Mouse (Mus musculus) macrophage (primary cell): Measurements from ENCODE around the gene Qk. TPM values are rescaled to one million over a fixed set of nuclear protein-coding genes. Genes with fewer than 3 reads are reported as not detected.

Experiments used
- H3K27ac ChIP-seq: fragments of 350-480 bp; formaldehyde crosslinking; 2 replicates; pipeline ENCODE4 v1.9.0; 2021
- H3K36me3 ChIP-seq: fragments of 350-480 bp; formaldehyde crosslinking; 2 replicates; pipeline ENCODE4 v1.9.0; 2021; ENCODE audit errors: inconsistent target
- H3K4me3 ChIP-seq: fragments of 350-480 bp; formaldehyde crosslinking; 2 replicates; pipeline ENCODE4 v1.9.0; 2021; ENCODE audit errors: inconsistent target
- H3K79me2 ChIP-seq: fragments of 350-480 bp; formaldehyde crosslinking; 2 replicates; pipeline ENCODE4 v1.9.0; 2021; ENCODE audit errors: inconsistent target
- whole genome bisulfite sequencing: methylation state at CpG from one replicate; pipeline ENCODE4 v1.1.7; 2026; ENCODE audit warnings: inconsistent platforms; ENCODE audit not compliant: missing documents; 5-methylcytosine and 5-hydroxymethylcytosine counted together
- polyA plus RNA-seq: library from polyadenylated mRNA; stranded (reverse); fragments of 250-400 nt; gene quantifications from 3 replicates; pipeline ENCODE4 v1.2.4, GENCODE M21; 2018; ENCODE audit warnings: inconsistent platforms
- total RNA-seq, 78 experiments: library from RNA; depleted of rRNA; stranded (reverse); fragments of 250-400 nt; gene quantifications; 1 replicate in 9 of 78; 2 replicates in 24 of 78; 3 replicates in 43 of 78; 4 replicates in 2 of 78; pipeline ENCODE4 v1.2.4; 2018; ENCODE audit warnings: inconsistent platforms in 56 of 78

Qk gene
- total RNA-seq (2018; cell fraction: chromatin; rRNA removed): 100 to 1,000 TPM in 24 of 26 experiments, 10 to 100 TPM in 2; 75.0 to 266 (median 162) TPM
- 100 to 1,000 TPM; 125 to 281 (median 187) TPM for total RNA-seq (2018; cell fraction: cytosol; rRNA removed)
- total RNA-seq (2018; cell fraction: nucleus; rRNA removed): 100 to 1,000 TPM; 133 to 383 (median 214) TPM
- polyA plus RNA-seq: 115 to 166 TPM (median 122 TPM) in 3 replicates

GRCm38 (mm10) chr17:10319685-10320455, at the start of gene Qk:
Gene Qk, minus strand, starts transcription at chr17:10319854.
- 0% methylated on average over 74 of the region's 86 CpGs for WGBS
- peak within 1 kb of the TSS; percentile 62 for H3K4me3 ChIP-seq
- peak within 1 kb of the TSS; percentile 86 for H3K27ac ChIP-seq
- H3K79me2 ChIP-seq: peaks cover 79% of the 10 kb centered on the region
- H3K36me3 ChIP-seq: no peaks in the 10 kb centered on the region

- H3K36me3 ChIP-seq: no peaks in the 10 kb centered on the region
- H3K79me2 ChIP-seq: no peaks in the 10 kb centered on the region
- 32% methylated on average over 5 of the region's 5 CpGs for WGBS
- no peak overlapping the region for H3K4me3 ChIP-seq
- no peak overlapping the region for H3K27ac ChIP-seq
These were observed 47.4 kb upstream of the Qk start for GRCm38 (mm10) chr17:10367044-10367443.

GRCm38 (mm10) chr17:10366577-10366976, 46.9 kb upstream of the Qk start:
- Histone ChIP-seq H3K4me3 (no peak overlapping the region), H3K36me3 (no peaks in the 10 kb centered on the region), H3K79me2 (no peaks in the 10 kb centered on the region), H3K27ac (no peak overlapping the region)
- 91% methylated on average over 4 of the region's 4 CpGs for WGBS

DNA sequence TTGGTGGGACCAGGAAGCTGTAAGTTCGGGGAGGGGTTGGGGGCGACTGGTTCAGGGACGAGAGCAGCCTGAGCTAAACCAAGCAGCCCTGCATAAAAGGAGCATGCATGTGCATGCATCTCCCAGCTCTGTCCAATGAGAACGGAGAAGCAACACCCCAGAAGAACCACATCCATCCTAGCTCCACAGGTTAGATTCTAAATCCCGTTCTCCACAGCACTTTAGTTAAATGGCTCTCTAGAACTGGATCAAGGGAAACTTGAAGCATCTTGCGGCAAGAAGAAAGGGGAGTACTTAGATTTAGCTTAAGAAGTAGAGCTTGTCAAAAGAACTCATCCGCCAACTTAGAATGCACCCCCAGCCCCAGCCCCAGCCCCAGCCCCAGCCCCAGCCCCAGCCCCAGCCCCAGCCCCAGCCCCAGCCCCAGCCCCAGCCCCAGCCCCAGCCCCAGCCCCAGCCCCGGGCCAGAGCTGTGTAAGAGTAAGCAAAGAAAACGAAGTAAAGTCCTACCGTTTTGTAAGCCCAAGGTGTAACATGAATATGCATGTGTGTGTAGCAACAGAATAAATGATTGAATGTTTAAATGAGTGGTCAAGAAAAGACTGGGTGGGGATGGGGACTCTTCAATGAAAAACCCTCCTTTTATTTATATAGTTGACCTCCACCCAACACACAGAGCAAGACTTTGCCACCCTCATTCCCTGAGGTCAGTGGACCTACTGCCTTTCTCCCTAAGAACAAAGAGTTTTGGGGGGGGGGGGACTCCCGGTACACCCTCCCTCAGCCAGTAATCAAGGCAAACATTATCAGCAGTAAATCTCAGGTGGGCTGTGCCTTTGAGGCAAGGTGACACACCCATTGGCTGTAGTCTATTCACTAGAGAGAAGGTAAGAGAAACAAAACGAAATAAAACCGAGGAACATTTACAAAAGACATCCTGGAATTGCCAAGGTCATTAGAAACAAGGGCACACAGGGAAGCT, 46.1 kb upstream of the Qk start:
- H3K36me3 ChIP-seq: no peaks in the 10 kb centered on the region
- H3K79me2 ChIP-seq: no peaks in the 10 kb centered on the region
- WGBS: 96% methylated on average over 12 of the region's 13 CpGs
- H3K27ac ChIP-seq: no peak overlapping the region
- H3K4me3 ChIP-seq: no peak overlapping the region

- H3K4me3 ChIP-seq: no peak overlapping the region
- no peaks in the 10 kb centered on the region for H3K36me3 ChIP-seq
- no peak overlapping the region for H3K27ac ChIP-seq
- no peaks in the 10 kb centered on the region for H3K79me2 ChIP-seq
- WGBS: 100% methylated on average over 3 of the region's 3 CpGs
These were observed 43.5 kb upstream of the Qk start for GRCm38 (mm10) chr17:10363151-10363550.

DNA sequence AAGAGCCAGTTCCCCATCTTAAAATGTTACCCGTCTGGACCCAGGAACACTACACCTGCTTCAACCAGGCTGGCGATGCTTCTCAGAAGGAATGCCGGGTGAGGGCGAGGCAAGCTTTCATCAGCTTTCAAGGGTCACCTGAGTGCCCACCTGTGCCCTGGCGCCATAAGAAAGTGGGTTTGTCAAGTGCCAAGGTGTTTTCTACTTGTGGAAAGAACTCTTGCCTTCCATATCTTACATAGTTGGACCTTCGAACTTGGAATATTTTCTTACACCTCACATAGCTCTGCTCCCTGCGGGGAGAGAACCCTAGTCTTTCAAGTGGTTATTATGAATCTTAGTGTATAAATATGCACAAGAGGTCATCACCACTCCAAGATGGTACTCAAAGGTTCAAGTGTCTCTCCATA, 42.2 kb upstream of the Qk start:
- H3K79me2 ChIP-seq: no peaks in the 10 kb centered on the region
- H3K27ac ChIP-seq: no peak overlapping the region
- H3K36me3 ChIP-seq: no peaks in the 10 kb centered on the region
- H3K4me3 ChIP-seq: no peak overlapping the region
- WGBS: 100% methylated on average over 7 of the region's 7 CpGs

DNA sequence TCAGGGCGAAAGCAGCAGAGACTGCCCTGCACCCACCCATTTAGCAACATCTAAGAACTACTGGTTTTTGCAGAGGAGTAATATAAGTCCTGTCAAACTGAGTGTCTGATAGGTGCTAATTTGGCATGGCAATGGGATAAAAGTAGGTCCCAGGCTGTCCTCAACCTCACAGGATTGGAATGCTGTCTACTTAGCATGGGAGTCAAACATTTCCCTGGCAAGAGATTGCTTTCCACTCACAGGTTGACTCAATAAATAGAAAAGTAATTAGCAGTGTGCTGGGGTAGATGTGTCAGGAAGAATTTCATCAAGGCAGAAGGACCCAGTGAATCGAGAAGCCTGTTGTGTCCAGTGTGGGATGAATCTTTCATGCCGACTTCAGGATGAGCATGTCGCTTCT, 41.1 kb upstream of the Qk start:
- H3K27ac ChIP-seq: peak overlapping the region; percentile 95
- H3K36me3 ChIP-seq: no peaks in the 10 kb centered on the region
- H3K79me2 ChIP-seq: no peaks in the 10 kb centered on the region
- H3K4me3 ChIP-seq: no peak overlapping the region
- WGBS: 87% methylated on average over 4 of the region's 4 CpGs

DNA sequence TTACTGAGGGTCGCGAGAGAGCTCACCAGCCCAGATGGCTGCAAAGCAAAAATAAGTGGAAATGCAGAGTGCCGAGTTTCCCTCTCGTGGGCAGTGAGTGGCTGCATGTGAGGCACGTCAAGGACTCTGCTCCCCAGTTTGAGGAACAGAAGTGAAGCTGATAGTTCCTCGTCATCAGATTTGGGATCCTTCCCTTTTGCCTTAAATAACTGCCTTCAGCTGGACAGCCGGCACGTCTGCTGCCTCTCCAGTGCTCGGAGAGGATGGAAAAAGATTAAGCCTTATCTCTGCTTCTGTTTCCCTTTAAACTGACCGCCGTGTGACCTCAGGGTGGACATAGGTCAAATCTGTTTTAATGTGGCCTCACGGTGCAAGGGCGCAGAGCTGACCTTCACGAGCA, 39.8 kb upstream of the Qk start:
- Histone ChIP-seq H3K4me3 (no peak overlapping the region), H3K27ac (peak overlapping the region; percentile 95), H3K79me2 (no peaks in the 10 kb centered on the region), H3K36me3 (no peaks in the 10 kb centered on the region)
- 36% methylated on average over 14 of the region's 14 CpGs for WGBS

DNA sequence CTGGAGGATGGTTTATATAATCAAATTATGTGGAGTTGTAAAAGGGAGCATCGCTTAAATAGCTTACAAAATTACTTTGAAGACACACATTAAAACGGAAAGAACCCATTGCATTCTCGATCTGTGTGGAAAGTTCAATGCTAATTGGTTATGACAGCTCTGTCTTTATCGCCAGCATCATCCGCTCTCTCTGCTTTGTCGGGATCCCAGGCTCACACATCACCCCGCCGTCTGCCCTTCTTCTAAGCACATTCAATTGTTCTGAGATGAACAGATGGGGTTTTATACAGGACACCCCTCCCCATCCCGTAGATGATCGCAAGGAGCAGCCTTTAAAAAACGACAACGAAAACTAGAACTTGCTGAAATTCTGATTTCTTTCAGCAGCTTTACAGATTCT, 37.7 kb upstream of the Qk start:
- WGBS: 95% methylated on average over 12 of the region's 12 CpGs
- H3K79me2 ChIP-seq: no peaks in the 10 kb centered on the region
- H3K27ac ChIP-seq: no peak overlapping the region
- no peak overlapping the region for H3K4me3 ChIP-seq
- no peaks in the 10 kb centered on the region for H3K36me3 ChIP-seq

DNA sequence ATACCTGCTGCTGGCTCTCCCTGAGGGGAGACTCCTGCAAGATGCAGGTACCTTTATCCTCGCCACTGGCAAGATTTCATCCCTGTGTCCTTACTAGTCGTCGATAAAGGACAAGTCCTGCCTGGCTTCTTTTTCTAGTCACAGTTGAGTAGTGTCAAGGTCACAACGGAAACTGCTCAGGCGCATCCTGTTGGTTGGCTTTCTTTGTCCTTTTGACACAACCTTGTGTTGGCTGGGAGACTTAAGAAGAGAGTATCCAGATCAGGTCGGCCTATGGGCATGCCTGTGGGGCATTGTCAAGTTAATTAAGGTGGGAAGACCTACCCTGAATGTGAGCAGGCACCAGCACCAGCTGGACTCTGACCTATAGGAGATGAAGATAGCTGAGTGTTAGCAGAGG, 36.6 kb upstream of the Qk start:
- Histone ChIP-seq H3K79me2 (no peaks in the 10 kb centered on the region), H3K36me3 (no peaks in the 10 kb centered on the region), H3K27ac (no peak overlapping the region), H3K4me3 (no peak overlapping the region)
- 76% methylated on average over 6 of the region's 6 CpGs for WGBS

DNA sequence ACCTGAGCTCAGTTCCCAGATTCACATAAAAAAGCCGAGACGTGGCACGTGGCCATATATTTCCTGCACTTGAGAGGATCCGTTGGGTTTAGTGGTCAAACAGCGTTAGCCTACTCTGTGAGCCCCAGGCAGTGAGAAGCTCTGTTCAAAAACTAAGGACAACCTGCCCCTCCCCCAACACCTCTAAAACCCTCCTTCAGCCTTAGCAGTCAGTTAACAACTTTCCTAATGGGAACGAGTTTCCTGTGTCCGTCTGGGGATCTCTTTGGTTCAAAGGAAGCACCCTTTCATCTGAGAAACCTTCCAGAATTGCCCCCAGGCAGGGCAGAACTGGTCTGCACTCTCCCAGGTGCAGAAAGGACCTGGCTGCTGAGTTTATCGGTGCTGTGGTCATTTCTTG, 36.1 kb upstream of the Qk start:
- H3K36me3 ChIP-seq: no peaks in the 10 kb centered on the region

DNA sequence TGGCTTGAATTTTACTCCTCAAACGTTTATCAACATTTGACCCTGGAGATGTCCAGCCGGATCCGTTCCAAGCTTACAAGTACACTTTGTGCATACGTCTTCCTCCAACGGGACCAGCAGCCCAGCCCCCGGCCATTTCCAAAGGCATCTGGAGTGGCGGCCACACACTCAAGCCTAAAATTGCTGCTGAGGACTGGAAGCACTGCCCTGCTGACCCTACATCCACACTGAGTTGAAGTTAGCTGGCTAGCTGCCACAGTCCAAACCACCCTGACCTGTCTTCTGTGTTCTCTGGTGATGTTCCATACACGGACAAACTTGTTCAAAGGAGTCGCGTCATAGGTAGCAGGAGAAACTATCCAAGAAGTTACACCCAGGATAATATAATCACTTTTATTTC, 18.6 kb upstream of the Qk start:
- H3K27ac ChIP-seq: no peak overlapping the region
- no peaks in the 10 kb centered on the region for H3K79me2 ChIP-seq
- H3K4me3 ChIP-seq: no peak overlapping the region
- H3K36me3 ChIP-seq: no peaks in the 10 kb centered on the region
- WGBS: 94% methylated on average over 10 of the region's 10 CpGs

More for the DNA sequence above, 36.1 kb upstream of the Qk start:
- Histone ChIP-seq H3K4me3 (no peak overlapping the region), H3K79me2 (no peaks in the 10 kb centered on the region), H3K27ac (no peak overlapping the region)
- 71% methylated on average over 8 of the region's 8 CpGs for WGBS

DNA sequence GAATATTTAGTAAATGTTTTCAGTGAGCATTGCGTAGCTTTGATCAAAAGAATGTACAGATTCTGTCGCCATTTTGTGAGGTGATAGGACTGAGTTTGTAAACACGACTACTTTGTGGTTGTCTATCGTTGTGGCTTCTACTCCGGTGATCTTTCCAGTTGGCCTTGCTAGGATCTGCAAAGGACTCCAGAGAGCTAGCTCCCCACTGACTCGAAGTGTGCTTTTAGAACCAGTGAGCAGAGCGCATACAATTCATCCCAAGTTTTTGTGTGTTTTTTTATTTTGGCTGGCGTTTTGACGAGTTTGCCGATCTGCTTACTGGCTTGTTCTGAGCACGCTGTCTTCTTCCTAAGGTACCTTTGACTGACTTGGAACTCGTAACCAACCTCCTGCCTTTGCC, 16.9 kb upstream of the Qk start:
- 96% methylated on average over 12 of the region's 12 CpGs for WGBS
- H3K79me2 ChIP-seq: no peaks in the 10 kb centered on the region
- no peak overlapping the region for H3K27ac ChIP-seq

DNA sequence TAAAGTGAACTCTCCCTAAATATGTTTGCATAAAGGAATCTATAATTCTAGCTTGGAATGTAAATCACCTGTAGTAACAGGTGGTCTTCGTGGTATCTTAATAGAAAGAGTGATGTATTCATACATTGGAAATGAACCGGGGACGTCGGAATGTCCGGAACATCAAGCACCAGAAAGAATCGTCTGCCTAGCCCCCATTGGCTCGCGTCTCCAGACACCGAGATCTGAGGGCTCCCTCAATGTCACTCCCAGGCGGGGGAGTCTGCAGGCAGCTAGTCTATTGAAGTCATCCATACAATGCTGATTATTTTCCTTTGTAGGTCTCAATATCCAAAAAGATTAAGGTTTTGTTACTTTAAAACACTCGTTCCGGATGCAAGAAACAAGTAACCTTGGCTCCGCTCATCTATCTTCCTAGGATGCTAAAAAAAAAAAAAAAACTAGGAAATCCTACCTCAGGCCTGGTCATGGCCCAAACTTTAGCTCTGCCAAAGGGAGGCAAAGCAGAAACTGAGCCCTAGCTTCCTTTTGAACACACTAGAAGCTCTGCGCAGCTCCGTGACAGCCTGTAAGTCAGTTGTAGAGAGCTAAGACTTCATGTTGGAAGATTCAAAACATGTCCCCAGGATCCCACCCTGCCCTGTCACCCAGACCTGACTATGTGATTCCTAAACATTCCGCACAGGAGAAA, 16.3 kb upstream of the Qk start:
- Histone ChIP-seq H3K36me3 (no peaks in the 10 kb centered on the region), H3K27ac (peak overlapping the region; percentile 56; the same call in 1 of the 2 replicates), H3K79me2 (no peaks in the 10 kb centered on the region), H3K4me3 (peak overlapping the region; percentile 32)
- WGBS: 42% methylated on average over 16 of the region's 16 CpGs

More for the DNA sequence above, 16.9 kb upstream of the Qk start:
- Histone ChIP-seq H3K36me3 (no peaks in the 10 kb centered on the region), H3K4me3 (no peak overlapping the region)
